Mouse (Mus musculus) CH12.LX (cell line): ENCODE data around the gene Tomm40.

Source experiments
- BHLHE40 ChIP-seq: IDR thresholded peaks from 2 replicates; pipeline ENCODE4 v1.6.1; 2011; ENCODE audit warnings: mild to moderate bottlenecking, low read depth, low read length, improper control_type of control experiment
- CHD2 ChIP-seq: IDR thresholded peaks from 2 replicates; pipeline ENCODE4 v1.6.1; 2011; ENCODE audit warnings: low read length, improper control_type of control experiment
- CTCF ChIP-seq, 2 experiments: IDR thresholded peaks in 1 of 2; conservative IDR thresholded peaks in 1 of 2; 2 replicates each; pipeline ENCODE4 v1.5.1; 2011 to 2012; ENCODE audit warnings: low read depth in 2 of 2, low read length in 2 of 2, improper control_type of control experiment in 1 of 2, inconsistent platforms in 1 of 2, mild to moderate bottlenecking in 1 of 2, moderate library complexity in 1 of 2
- GABPA ChIP-seq: IDR thresholded peaks from 2 replicates; pipeline ENCODE4 v1.6.1; 2012; ENCODE audit warnings: low read depth, low read length, improper control_type of control experiment, inconsistent platforms; ENCODE audit not compliant: insufficient replicate concordance
- JUND ChIP-seq: conservative IDR thresholded peaks from 2 replicates; pipeline ENCODE4 v1.6.1; 2011; ENCODE audit warnings: low read depth, low read length, improper control_type of control experiment
- MAFK ChIP-seq: IDR thresholded peaks from 2 replicates; pipeline ENCODE4 v1.6.1; 2011; ENCODE audit warnings: low read length, improper control_type of control experiment; ENCODE audit not compliant: insufficient replicate concordance
- MAX ChIP-seq: IDR thresholded peaks from 2 replicates; pipeline ENCODE4 v1.6.1; 2011; ENCODE audit warnings: low read length, improper control_type of control experiment
- POLR2A ChIP-seq: IDR thresholded peaks from 2 replicates; pipeline ENCODE4 v1.6.1; 2011; ENCODE audit warnings: low read depth, mild to moderate bottlenecking, improper control_type of control experiment, low read length
- USF2 ChIP-seq: conservative IDR thresholded peaks from 2 replicates; pipeline ENCODE4 v1.6.1; 2011; ENCODE audit warnings: low read depth, low read length, improper control_type of control experiment

DNA sequence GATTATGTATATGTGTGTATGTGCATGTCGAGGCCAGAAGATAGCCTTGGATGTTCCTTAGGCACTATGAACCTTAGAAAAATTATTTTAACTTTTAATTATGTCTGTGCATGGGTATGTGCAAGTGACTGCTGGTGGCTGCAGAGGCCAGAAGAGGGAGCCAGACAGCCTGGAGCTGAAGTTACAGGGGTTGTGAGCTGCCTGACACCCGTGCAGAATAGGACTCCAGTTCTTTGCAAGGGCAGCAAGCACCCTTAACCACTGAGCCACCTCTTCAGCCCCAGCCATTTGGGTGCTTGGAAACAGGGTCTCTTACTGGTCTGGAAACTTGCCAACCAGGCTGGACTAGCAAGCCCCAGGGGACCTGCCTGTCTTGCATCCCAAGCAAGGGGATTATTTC lies 39.8 kb upstream of the Tomm40 start:
- TF ChIP-seq POLR2A (no peak), MAFK (no peak), CTCF (conservative IDR thresholded peaks at IDR 0.05 in 1 of 2, IDR thresholded peaks at IDR 0.05 in 1 of 2; ENCODE audit: low read depth in 2 of 2, low read length in 2 of 2) (peak in 1 of 2 experiments; percentile 42; a peak in 2 of 4 replicates), GABPA (no peak), CHD2 (no peak), USF2 (no peak), JUND (no peak), BHLHE40 (no peak), MAX (no peak)
